Mouse (Mus musculus) hematopoietic multipotent progenitor cell, adult 10-12 weeks (in vitro differentiated cells): ENCODE results near the gene Kif21b. TPM values are rescaled to one million over a fixed set of nuclear protein-coding genes. Genes with fewer than 3 reads are reported as not detected.

Experiments used
- polyA plus RNA-seq: library from polyadenylated mRNA; stranded (reverse); fragments of >175 nt; gene quantifications from 2 replicates; pipeline ENCODE4 v1.2.3, GENCODE M21; 2012; ENCODE audit warnings: low replicate concordance

Kif21b gene
- 110 and 148 TPM in 2 replicates for polyA plus RNA-seq

GRCm38 (mm10) chr1:136130951-136131558, at the start of gene Kif21b:
Gene Kif21b (plus strand): TSS chr1:136131389.

DNA sequence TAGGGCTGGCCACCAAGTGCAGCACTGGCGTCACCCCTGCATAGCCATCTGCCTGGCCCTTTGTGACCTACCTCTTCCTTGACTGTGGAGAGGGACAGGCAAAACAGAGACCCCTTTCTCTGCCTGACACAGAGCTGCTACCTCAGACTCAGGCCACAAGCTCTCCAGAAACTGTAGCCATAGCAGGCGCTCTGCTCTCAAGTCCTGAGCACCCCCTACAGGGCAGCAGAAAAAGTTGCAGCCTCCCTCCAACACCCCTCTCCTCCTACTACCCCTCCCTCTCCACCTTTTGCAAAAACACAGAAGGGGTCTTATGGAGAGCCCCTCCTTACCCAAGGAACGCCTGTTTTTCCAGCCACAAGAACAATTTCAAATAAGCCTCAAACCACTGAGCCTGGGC, 81.6 kb downstream of the Kif21b start, which contains the start of gene Mroh3:
Gene Mroh3 (minus strand): TSS at position 26 of the 400 bp plus-strand sequence.

Other genes starting within 250 kb of the Kif21b start
- gene Pkp1, start 212.2 kb upstream of the Kif21b start, polyA plus RNA-seq: not detected in 2 replicates
- 0.02 and 0.03 TPM in 2 replicates for gene Igfn1, start 125.0 kb upstream of the Kif21b start, polyA plus RNA-seq
- gene Tmem9, start 123.2 kb upstream of the Kif21b start, polyA plus RNA-seq: 7.1 and 12.5 TPM in 2 replicates
- gene Ascl5, start 80.6 kb upstream of the Kif21b start, polyA plus RNA-seq: not detected in 2 replicates
- gene Cacna1s, start 78.6 kb upstream of the Kif21b start, polyA plus RNA-seq: 11.2 and 17.2 TPM in 2 replicates
- not detected in 2 replicates for gene Mroh3, start 81.4 kb downstream of the Kif21b start, polyA plus RNA-seq
- 0.19 and 0.29 TPM in 2 replicates for gene Inava, start 102.9 kb downstream of the Kif21b start, polyA plus RNA-seq
- gene Gpr25, start 129.5 kb downstream of the Kif21b start, polyA plus RNA-seq: 5.3 and 17.4 TPM in 2 replicates
- gene Camsap2, start 214.7 kb downstream of the Kif21b start, polyA plus RNA-seq: 7.4 and 15.2 TPM in 2 replicates